Mouse (Mus musculus) inflammation-experienced regulatory T-cells, adult 6 months (primary cell): ENCODE measurements around the gene Rpl23a. TPM values are rescaled to one million over a fixed set of nuclear protein-coding genes. Genes with fewer than 3 reads are reported as not detected.
A peak's percentile ranks its signal among the peaks of the same experiment; 100 is the strongest.

Experiments used
- ATAC-seq: one replicate; pipeline ENCODE4 v1.8.0; 2017
- polyA plus RNA-seq, 3 experiments: library from polyadenylated mRNA; unstranded; fragments of 100-300 nt; shearing (Covaris generic); gene quantifications; one replicate each; pipeline ENCODE4 v1.2.1; 2017

Rpl23a gene
- polyA plus RNA-seq, 3 experiments from 2014 or later = 2,768 to 4,435 (median 3,801) TPM

DNA sequence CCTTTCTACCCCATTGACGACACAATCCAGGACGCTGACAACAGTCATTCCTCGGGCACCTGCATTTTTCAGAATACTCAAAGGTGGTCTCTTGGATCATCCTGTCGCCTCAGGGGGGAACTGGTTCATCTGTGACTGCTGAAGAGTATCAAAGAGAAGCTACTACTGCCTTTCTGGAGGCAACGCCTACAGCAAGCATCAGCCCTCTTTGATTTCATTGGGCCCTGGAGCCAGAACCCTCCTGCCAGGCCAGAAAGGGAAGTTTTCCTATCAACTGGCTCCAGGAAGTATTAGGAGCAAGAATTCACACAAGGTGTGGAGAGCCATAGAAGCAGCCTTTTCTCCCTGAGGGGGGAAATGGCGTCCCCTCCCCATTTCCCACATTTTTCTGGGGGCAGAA, 16.7 kb downstream of the Rpl23a start:
- no peak for ATAC-seq

DNA sequence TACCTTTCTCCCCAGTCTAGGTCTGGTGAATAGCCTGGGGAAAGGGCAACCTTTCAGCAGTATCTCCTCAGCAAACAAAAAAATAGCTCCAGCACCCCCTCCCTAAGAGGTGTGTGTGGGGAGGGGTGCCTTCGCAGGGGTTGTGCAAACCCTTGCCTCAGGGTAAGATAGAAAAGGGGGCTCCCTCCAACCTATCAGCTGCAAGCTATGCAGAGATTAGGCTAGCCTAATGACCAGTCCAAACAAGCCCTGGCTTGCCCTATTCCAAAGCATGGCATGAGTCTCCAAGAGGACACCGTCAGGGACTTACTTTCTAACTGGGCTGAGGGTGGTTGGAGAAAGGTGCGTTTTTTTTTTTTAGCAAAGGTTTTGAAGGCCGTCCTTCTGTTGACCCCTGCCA, 17.2 kb downstream of the Rpl23a start:
- ATAC-seq = no peak

GRCm38 (mm10) chr11:78165761-78166109, 17.6 kb downstream of the Rpl23a start:
- ATAC-seq = peak; percentile 10

DNA sequence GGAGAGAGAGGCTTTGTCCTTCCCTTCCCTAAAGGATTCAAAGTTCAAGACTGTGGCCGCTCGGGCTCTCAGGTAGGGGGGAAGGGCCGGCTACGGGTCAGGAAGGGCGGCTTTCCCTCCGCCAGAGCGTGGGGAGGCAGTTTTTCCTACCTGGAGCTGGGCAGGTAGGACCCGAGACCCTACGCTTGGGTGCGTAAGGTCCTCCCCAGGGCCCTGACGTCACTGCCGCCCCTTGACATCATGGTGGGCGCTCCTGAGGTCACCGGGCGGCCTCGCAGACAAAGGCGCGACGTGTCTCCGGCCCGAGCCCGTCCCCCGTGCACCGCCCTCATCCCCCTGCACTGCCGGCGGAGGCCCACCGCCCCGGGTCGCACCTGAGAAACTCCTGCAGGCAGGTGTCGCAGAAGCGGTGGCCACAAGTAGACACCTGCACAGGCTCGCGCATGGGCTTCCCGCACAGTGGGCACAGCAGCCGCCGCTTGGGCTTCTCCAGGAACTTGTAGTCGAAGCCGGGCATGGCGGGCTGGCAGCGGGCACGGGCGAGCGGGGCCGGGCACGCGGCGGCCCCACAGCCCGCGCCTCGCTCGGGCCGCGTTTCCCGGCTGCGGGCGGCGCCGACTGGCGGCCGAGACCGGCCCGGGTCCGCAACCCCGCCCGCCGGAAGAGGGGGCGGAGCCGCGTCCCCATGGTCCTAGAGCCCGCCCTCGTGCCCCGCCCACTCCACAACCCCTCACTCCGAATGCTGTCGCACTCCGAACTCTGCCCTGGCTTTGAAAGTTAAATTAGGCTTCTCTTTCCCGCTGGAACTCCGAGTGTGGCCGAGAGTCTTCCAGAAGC, 18.2 kb downstream of the Rpl23a start, which contains the start of gene Traf4:
Gene Traf4, minus strand, starts transcription at position 666 of the 837 bp plus-strand sequence.
- peak; percentile 63 for ATAC-seq

GRCm38 (mm10) chr11:78164604-78164923, 18.8 kb downstream of the Rpl23a start:
- ATAC-seq = no peak

- no peak for ATAC-seq
Observed at GRCm38 (mm10) chr11:78163681-78164603, 19.4 kb downstream of the Rpl23a start.

GRCm38 (mm10) chr11:78163045-78163444, 20.3 kb downstream of the Rpl23a start:
- no peak for ATAC-seq

DNA sequence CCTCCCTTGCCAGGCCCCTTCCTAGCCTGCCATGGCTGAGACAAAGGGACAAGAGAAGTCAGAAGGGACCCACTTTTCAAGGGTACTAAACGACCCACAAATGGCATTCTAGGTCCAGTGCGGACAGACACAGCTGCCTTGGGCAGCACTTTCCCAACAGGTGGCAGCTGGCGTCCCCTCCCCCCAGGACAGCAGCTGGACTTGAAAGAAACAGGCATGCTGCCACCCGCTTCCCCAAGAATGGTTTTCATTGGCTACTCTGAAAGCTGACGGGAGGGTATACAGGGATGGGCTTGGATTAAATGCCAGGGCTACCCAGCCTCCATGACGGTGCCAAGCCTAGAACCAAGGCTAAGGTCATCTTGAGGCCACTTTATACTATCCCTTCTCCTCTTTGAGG, 20.9 kb downstream of the Rpl23a start:
- no peak for ATAC-seq

GRCm38 (mm10) chr11:78161968-78162367, 21.4 kb downstream of the Rpl23a start:
- ATAC-seq = no peak

GRCm38 (mm10) chr11:78161169-78161568, 22.2 kb downstream of the Rpl23a start:
- no peak for ATAC-seq

- no peak for ATAC-seq
Observed at GRCm38 (mm10) chr11:78160675-78161074, 22.7 kb downstream of the Rpl23a start.

DNA sequence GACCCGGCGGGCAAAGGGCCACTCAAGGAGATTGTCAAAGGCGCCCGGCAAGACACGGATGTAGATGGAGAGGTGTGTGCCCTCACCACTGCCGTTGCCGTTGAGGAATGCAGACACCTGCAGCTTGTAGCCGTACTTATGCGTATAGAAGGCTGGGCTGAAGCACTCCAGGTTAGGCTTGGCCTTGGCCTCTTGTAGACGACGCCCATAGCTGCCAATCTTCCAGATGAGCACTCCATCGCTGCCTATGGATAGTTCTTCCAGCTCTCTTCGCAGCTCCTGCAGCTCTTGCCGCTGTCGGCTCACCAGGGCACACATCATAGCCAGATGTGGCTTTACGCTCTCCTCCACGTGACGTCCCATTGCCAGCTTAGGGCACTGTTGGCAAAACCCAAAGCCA, 23.2 kb downstream of the Rpl23a start:
- ATAC-seq = no peak

GRCm38 (mm10) chr11:78159557-78159956, 23.8 kb downstream of the Rpl23a start:
- ATAC-seq = no peak

DNA sequence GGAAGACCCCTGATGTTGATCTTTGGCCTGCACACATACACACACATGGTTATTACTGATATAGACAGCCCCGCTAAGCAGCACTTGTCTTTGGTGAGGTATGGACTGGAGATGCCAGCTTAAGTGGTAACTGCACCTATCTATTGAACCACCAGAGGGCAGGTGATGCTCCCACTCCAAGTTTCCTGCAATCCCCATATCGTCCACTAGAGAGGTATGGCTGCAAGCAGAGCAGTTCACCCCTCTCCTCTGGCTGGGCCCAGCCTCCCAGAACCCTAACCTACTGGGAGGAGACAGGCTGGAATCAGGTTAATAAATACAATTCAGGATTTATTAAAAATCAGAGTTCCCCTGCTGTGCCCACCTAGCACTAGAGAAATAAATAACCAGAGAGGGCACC, 24.3 kb downstream of the Rpl23a start:
- ATAC-seq = peak; percentile 93

DNA sequence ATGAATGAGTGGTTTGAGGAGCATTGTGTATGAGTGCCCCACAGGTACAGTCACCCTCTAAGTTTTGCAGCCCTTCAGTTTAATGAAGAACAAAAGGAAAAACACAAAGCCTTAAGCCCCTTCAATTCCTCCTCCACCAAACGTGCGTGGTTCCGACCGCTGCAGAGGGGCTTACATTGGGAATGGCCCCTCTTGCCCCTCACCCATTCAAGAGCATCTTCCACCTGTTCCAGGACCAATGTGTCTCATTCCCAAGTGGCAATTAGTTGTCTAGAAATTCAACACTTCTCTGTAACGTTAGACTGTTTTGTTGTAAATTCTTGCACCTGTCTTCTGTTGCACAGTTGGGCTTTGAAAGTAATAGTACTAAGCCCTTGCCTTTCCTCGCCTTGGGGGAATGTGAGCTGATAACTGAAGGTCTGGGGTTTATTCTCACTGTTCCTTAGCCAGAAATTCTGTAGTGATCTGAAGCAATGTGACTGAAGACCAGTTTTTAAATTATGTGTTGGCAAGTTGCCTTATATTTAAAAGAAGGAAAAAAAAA, 27.2 kb downstream of the Rpl23a start:
- ATAC-seq = no peak

GRCm38 (mm10) chr11:78155674-78156073, 27.7 kb downstream of the Rpl23a start:
- ATAC-seq = no peak

- ATAC-seq = no peak
Observed at GRCm38 (mm10) chr11:78153778-78154177, 29.6 kb downstream of the Rpl23a start.

DNA sequence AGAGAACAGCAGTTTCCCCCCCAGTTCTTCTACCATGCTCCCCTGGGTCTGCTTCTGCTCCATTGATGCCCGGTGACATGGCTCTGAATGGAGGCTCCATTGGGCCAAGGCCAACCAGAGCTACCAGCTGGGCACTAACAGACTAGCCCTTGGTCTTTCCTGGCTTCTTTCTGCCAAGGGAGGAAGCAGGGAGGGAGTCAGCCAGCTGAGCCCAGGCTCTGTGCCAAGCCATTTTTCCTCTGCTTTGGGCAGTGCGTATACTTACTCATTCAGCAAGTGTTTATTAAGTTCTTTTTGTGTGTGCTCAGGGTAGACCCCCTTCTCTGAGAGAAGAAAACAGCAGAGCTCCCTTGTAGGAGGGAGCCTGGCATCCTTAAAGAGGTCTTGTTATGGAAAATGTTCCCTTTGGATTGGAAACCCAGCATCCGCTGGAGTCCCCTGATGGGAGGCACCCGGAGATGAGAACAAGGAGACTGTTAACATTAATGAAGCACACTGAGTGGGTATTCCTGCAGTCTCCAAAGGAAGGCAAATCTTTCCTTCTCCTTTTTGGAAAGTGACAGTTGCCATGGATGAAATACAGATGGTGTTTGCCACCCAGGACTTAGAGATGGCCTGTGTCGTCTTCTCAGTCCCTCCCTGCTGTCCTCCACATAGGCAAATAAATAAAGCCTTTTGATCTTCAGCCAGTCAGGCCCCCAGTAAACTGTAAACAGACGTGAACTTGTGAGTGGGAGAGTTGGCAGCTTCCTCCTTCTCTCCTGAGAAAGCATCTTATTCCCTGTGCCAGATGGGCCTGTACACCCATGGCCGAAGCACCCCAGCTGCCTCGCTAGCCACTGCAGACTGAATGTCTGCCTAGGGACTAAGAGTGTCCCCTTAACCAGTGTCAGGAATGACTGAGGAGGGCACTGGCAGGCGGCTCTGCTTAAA, 30.8 kb downstream of the Rpl23a start:
- no peak for ATAC-seq

GRCm38 (mm10) chr11:78151161-78151560, 32.2 kb downstream of the Rpl23a start:
- no peak for ATAC-seq

DNA sequence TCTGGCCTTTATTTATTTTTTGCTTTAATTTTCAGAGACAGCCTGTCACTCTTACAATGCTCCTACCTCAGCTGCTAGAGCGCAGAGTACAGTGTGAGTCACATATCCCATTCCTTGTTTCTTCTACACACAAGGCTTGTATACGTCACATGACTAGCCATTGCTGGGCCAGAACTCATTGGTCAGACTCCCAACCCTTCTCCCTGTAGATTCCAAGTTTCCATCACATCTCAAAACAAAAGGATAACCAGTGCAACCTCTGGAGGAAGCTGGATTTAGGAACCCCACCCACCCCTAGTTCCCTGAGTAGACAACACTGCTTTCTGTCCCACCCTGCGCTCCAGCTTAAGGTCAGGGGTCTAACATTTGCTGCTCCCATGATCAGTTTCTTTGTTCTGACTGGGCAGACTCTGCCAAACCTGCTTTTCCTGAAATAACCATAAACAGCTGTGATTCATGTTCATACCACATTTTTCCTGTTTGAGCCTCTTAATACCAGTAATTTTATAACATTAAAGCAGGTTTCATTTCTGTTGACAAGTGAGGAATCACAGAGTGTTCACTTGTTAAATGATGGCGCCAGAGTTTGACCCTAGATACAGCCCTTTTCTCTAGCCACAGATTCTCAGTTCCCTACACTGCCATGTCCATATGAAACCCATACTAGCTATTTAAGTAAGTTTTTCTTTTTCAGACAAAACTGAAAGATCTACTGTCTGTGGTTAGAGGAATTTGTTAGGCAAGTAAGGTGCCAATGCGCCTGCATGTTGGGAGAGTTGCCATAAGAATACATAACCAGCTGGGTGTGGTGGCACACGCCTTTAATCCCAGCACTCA, 36.5 kb downstream of the Rpl23a start:
- no peak for ATAC-seq

DNA sequence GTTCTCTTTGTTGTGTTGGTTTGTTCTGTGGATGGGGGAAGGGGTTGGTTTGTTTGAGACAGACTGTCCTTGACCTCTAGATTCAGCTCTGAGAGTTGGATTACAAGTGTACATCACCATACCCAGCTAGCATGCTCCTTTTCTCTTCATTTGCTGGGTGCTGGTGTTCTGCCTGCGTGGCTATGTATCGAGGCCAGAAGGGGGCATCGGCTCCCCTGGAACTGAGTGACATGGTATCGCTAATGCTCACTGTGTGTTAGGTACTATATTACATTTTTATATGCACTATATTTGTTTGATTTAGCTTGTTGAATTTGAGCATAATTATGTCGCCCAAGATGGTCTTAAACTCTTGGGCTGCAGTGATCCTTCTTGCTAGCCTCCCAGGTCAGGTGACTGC, 37.2 kb downstream of the Rpl23a start:
- ATAC-seq = no peak
